Mouse (Mus musculus): ENCODE data around the gene Tfap4. TPM values are rescaled to one million over a fixed set of nuclear protein-coding genes. Genes with fewer than 3 reads are reported as not detected.

Tfap4 gene
- total and polyA plus RNA-seq, 2 experiments from 2014 or later: 7.0 to 7.8 TPM

GRCm38 (mm10) chr16:4547611-4548010 is 12.0 kb downstream of the Tfap4 start:
- TF ChIP-seq CTCF (IDR thresholded peaks at IDR 0.05; ENCODE audit: low read depth): no peak
- 0 out of 2 replicates have a peak, but pooled peaks cover under 1% of the 10 kb centered on the region for H3K4me1 ChIP-seq (ENCODE audit: insufficient read depth, low read length)
- peaks cover 9% of the 10 kb centered on the region; the same call in 1 of the 2 replicates for H3K36me3 ChIP-seq (ENCODE audit: insufficient read depth, low read length)
- no peak for DNase-seq (ENCODE audit: low spot score)
- H3K4me2 ChIP-seq (ENCODE audit: low read depth, low read length): no peak overlapping the region
- H3K9me3 ChIP-seq (ENCODE audit: low read length): no peaks in the 10 kb centered on the region
- no peaks in the 10 kb centered on the region for H3K27me3 ChIP-seq (ENCODE audit: insufficient read depth, low read length)
- no peak overlapping the region for H3K9ac ChIP-seq (replicated peaks; ENCODE audit: low read length)
- no peak for ATAC-seq
- no peak overlapping the region for H3K27ac ChIP-seq
- 89% methylated on average over 5 of the region's 5 CpGs for WGBS
- no peak overlapping the region for H3K4me3 ChIP-seq (ENCODE audit: low read length)

DNA sequence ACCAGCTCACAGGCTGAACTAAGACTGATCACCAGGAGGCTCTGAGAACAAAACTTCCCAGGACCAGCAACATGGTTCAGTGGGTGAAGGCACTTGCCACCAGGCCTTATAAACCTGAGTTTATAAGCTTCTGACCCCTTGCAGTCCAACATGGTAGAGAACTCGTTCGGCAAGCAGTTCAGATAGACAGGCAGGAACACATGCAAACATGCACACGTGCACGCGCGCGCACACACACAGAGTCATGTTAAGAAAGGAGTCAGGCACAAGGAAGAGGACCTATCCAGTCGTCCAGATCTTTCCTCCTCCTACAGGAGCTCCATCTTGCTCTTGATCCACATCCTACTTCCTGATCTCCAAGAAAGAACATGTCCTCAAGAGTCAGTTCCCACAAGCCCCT is 12.8 kb downstream of the Tfap4 start:
- DNase-seq (ENCODE audit: low spot score) (no peak), ATAC-seq (no peak)
- Histone ChIP-seq H3K4me2 (ENCODE audit: low read depth, low read length) (no peak overlapping the region), H3K27me3 (ENCODE audit: insufficient read depth, low read length) (no peaks in the 10 kb centered on the region), H3K9me3 (ENCODE audit: low read length) (no peaks in the 10 kb centered on the region), H3K9ac (replicated peaks; ENCODE audit: low read length) (no peak overlapping the region), H3K27ac (no peak overlapping the region), H3K4me3 (ENCODE audit: low read length) (no peak overlapping the region), H3K36me3 (ENCODE audit: insufficient read depth, low read length) (peaks cover 9% of the 10 kb centered on the region; the same call in 1 of the 2 replicates), H3K4me1 (ENCODE audit: insufficient read depth, low read length) (0 out of 2 replicates have a peak, but pooled peaks cover 5% of the 10 kb centered on the region)
- 94% methylated on average over 8 of the region's 8 CpGs for WGBS
- no peak for TF ChIP-seq CTCF (IDR thresholded peaks at IDR 0.05; ENCODE audit: low read depth)

DNA sequence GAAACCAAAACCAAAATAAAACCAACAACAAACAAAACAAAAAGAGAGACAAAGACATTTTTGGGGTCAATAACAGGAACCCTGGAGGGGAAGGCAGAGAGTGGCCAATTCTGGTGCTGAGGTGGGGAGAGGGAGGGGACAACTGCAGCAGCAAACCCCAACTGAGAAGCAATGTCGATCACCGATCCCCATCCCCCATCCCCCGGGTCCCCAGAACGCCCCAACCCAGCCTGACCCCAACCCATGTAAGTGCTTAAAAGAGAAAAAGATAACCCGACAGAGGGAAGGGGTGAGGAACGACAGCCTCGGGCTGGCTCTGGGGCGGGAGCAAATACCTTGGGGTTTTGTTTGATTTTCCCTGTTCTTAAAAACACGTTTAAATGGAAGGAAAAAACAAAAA is 14.8 kb downstream of the Tfap4 start:
- no peak for ATAC-seq
- H3K4me3 ChIP-seq (ENCODE audit: low read length): no peak overlapping the region
- TF ChIP-seq CTCF (IDR thresholded peaks at IDR 0.05; ENCODE audit: low read depth): no peak
- DNase-seq (ENCODE audit: low spot score): no peak
- H3K4me1 ChIP-seq (ENCODE audit: insufficient read depth, low read length): 0 out of 2 replicates have a peak, but pooled peaks cover 5% of the 10 kb centered on the region
- no peaks in the 10 kb centered on the region for H3K9me3 ChIP-seq (ENCODE audit: low read length)
- H3K4me2 ChIP-seq (ENCODE audit: low read depth, low read length): no peak overlapping the region
- no peaks in the 10 kb centered on the region for H3K27me3 ChIP-seq (ENCODE audit: insufficient read depth, low read length)
- no peak overlapping the region for H3K9ac ChIP-seq (replicated peaks; ENCODE audit: low read length)
- H3K27ac ChIP-seq: no peak overlapping the region
- WGBS: 82% methylated on average over 9 of the region's 9 CpGs
- peaks cover 9% of the 10 kb centered on the region; the same call in 1 of the 2 replicates for H3K36me3 ChIP-seq (ENCODE audit: insufficient read depth, low read length)

- Histone ChIP-seq H3K9me3 (ENCODE audit: low read length) (no peaks in the 10 kb centered on the region), H3K4me1 (ENCODE audit: insufficient read depth, low read length) (0 out of 2 replicates have a peak, but pooled peaks cover 5% of the 10 kb centered on the region), H3K36me3 (ENCODE audit: insufficient read depth, low read length) (peaks cover 9% of the 10 kb centered on the region; the same call in 1 of the 2 replicates), H3K27ac (no peak overlapping the region), H3K9ac (replicated peaks; ENCODE audit: low read length) (no peak overlapping the region), H3K4me3 (ENCODE audit: low read length) (no peak overlapping the region), H3K4me2 (ENCODE audit: low read depth, low read length) (no peak overlapping the region), H3K27me3 (ENCODE audit: insufficient read depth, low read length) (no peaks in the 10 kb centered on the region)
- WGBS: 67% methylated on average over 3 of the region's 3 CpGs
- DNase-seq (ENCODE audit: low spot score) (no peak), ATAC-seq (no peak)
- TF ChIP-seq CTCF (IDR thresholded peaks at IDR 0.05; ENCODE audit: low read depth): no peak
Measured at GRCm38 (mm10) chr16:4543266-4543665, 16.4 kb downstream of the Tfap4 start.

- H3K9me3 ChIP-seq (ENCODE audit: low read length): no peaks in the 10 kb centered on the region
- DNase-seq (ENCODE audit: low spot score) (no peak), ATAC-seq (no peak)
- H3K27me3 ChIP-seq (ENCODE audit: insufficient read depth, low read length): no peaks in the 10 kb centered on the region
- H3K27ac ChIP-seq: peak overlapping the region; percentile 48; the same call in 1 of the 2 replicates
- WGBS: 46% methylated on average over 7 of the region's 7 CpGs
- H3K4me2 ChIP-seq (ENCODE audit: low read depth, low read length): peak overlapping the region; percentile 54
- TF ChIP-seq CTCF (IDR thresholded peaks at IDR 0.05; ENCODE audit: low read depth): no peak
- H3K36me3 ChIP-seq (ENCODE audit: insufficient read depth, low read length): peaks cover 9% of the 10 kb centered on the region; the same call in 1 of the 2 replicates
- peak overlapping the region; percentile 40 for H3K9ac ChIP-seq (replicated peaks; ENCODE audit: low read length)
- peak overlapping the region; percentile 53 for H3K4me3 ChIP-seq (ENCODE audit: low read length)
- H3K4me1 ChIP-seq (ENCODE audit: insufficient read depth, low read length): 0 out of 2 replicates have a peak, but pooled peaks cover 5% of the 10 kb centered on the region
Measured at GRCm38 (mm10) chr16:4542236-4542774, 17.3 kb downstream of the Tfap4 start.

DNA sequence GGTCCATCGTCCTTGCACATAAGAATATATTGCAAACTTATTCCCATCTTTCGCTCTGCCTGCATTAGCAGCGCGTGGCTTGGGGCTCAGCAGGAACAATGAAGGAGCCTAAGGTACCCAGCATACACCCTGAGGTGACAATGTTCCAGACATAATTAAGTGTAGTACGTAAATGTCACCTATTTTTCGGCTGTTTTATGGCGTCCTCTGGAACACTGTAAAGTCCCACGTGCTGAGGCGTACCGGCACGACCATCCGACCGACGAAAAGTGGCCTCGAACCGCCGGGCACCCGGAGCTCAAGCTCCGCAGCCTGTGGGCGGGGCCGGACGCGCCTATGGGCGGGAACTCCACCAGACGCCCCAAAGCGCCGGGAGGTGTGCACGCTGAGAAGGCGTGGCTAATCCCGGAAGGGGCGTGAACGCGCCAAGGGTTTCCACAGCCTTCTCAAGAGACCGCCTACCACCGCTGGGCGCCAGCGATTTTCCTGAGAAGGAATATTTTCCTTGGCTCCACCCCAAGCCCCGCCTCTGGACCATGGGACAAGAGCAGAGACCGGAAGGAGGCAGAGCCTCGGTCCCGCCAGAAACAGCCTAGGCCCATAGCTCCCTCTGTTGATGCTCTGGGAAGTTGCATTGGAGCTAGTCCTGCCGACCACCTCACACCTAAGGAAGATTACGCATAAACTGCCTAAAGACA is 18.0 kb downstream of the Tfap4 start, which contains the start of gene Srl:
Gene Srl, minus strand, starts transcription at position 316 of the 698 bp plus-strand sequence.
- 1% methylated on average over 43 of the region's 43 CpGs for WGBS
- Histone ChIP-seq H3K9ac (replicated peaks; ENCODE audit: low read length) (peak within 1 kb of the TSS; percentile 40), H3K9me3 (ENCODE audit: low read length) (no peaks in the 10 kb centered on the region), H3K4me3 (ENCODE audit: low read length) (peak within 1 kb of the TSS; percentile 53), H3K4me2 (ENCODE audit: low read depth, low read length) (peak within 1 kb of the TSS; percentile 54), H3K4me1 (ENCODE audit: insufficient read depth, low read length) (0 out of 2 replicates have a peak, but pooled peaks cover 5% of the 10 kb centered on the region), H3K27ac (peak within 1 kb of the TSS; percentile 48; the same call in 1 of the 2 replicates), H3K36me3 (ENCODE audit: insufficient read depth, low read length) (peaks cover 9% of the 10 kb centered on the region; the same call in 1 of the 2 replicates), H3K27me3 (ENCODE audit: insufficient read depth, low read length) (no peaks in the 10 kb centered on the region)
- ATAC-seq (peak; percentile 98), DNase-seq (ENCODE audit: low spot score) (peak; percentile 100)
- peak; percentile 94 for TF ChIP-seq CTCF (IDR thresholded peaks at IDR 0.05; ENCODE audit: low read depth)
